Mouse (Mus musculus): ENCODE data around the gene Trim80. TPM values are rescaled to one million over a fixed set of nuclear protein-coding genes. Genes with fewer than 3 reads are reported as not detected.

The Trim80 gene
- polyA plus RNA-seq, 1 experiment: 4.7 TPM

DNA sequence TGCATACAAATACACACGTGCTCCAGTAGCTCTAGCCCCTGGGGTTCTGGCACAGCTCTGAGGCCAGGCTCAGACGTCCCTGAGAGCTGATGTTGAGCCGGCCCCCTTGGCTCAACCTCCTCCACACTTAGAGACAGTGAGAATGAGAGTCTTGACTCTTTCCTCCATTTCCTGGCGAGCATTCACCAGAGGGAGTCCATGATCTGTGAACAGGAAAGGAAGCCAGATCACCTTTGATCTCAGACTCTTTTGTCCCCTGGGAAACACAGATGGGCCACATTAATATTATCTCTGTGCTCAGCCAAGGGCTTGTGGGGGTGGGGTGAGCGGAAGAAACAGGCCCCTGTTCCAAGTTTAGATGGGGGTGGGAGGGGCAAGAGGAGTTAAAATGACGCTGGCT, 17.1 kb downstream of the Trim80 start:
- Histone ChIP-seq H3K27ac (ENCODE audit: insufficient read depth, low read depth, low read length) (peak overlapping the region; percentile 97), H3K4me3 (ENCODE audit: low read depth, low read length) (no peak overlapping the region), H3K27me3 (ENCODE audit: control insufficient read depth, insufficient read depth, low read length) (no peaks in the 10 kb centered on the region), H3K36me3 (ENCODE audit: control insufficient read depth, insufficient read depth, low read length) (no peaks in the 10 kb centered on the region), H3K4me1 (ENCODE audit: control insufficient read depth, insufficient read depth, insufficient read length, low read length) (peaks cover 35% of the 10 kb centered on the region)
- WGBS: 18% methylated on average over 6 of the region's 6 CpGs
- no peak for TF ChIP-seq POLR2A (IDR thresholded peaks at IDR 0.05; ENCODE audit: low read depth, low read length)
- TF ChIP-seq CTCF (IDR thresholded peaks at IDR 0.05; ENCODE audit: extremely low read depth, insufficient read length, insufficient replicate concordance, low read depth, low read length): no peak

- no peak for TF ChIP-seq POLR2A (IDR thresholded peaks at IDR 0.05; ENCODE audit: low read depth, low read length)
- TF ChIP-seq CTCF (IDR thresholded peaks at IDR 0.05; ENCODE audit: extremely low read depth, insufficient read length, insufficient replicate concordance, low read depth, low read length): no peak
- Histone ChIP-seq H3K36me3 (ENCODE audit: control insufficient read depth, insufficient read depth, low read length) (peaks cover 11% of the 10 kb centered on the region), H3K4me3 (ENCODE audit: low read depth, low read length) (no peak overlapping the region), H3K27me3 (ENCODE audit: control insufficient read depth, insufficient read depth, low read length) (no peaks in the 10 kb centered on the region), H3K27ac (ENCODE audit: insufficient read depth, low read depth, low read length) (no peak overlapping the region), H3K4me1 (ENCODE audit: control insufficient read depth, insufficient read depth, insufficient read length, low read length) (peaks cover 33% of the 10 kb centered on the region)
- WGBS: 78% methylated on average over 8 of the region's 8 CpGs
Measured at GRCm38 (mm10) chr11:115460976-115461375, 20.6 kb downstream of the Trim80 start.

DNA sequence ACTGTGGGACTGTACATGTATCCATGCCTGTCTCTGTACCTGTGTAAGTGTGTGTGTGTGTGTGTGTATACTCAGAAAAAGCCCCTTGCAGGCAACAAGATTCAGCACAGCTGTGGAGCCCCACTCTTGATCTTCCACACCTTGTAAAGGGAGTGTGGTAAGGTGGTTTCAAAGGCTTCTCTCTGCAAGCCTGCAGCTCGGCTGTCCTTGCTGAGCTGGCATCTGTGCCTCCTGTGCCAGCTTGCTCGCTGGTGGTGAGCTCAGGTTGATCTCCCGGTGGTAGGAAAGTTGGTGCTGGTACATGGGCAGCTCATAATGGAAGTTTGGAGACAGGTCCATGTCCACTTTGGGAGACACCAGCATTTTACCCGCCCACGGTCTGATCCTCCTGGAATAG, 21.5 kb downstream of the Trim80 start:
- Histone ChIP-seq H3K4me1 (ENCODE audit: control insufficient read depth, insufficient read depth, insufficient read length, low read length) (peaks cover 28% of the 10 kb centered on the region), H3K27me3 (ENCODE audit: control insufficient read depth, insufficient read depth, low read length) (no peaks in the 10 kb centered on the region), H3K36me3 (ENCODE audit: control insufficient read depth, insufficient read depth, low read length) (peaks cover 17% of the 10 kb centered on the region), H3K4me3 (ENCODE audit: low read depth, low read length) (peak overlapping the region; percentile 77), H3K27ac (ENCODE audit: insufficient read depth, low read depth, low read length) (peak overlapping the region; percentile 97)
- WGBS: 27% methylated on average over 5 of the region's 5 CpGs
- no peak for TF ChIP-seq POLR2A (IDR thresholded peaks at IDR 0.05; ENCODE audit: low read depth, low read length)
- no peak for TF ChIP-seq CTCF (IDR thresholded peaks at IDR 0.05; ENCODE audit: extremely low read depth, insufficient read length, insufficient replicate concordance, low read depth, low read length)

DNA sequence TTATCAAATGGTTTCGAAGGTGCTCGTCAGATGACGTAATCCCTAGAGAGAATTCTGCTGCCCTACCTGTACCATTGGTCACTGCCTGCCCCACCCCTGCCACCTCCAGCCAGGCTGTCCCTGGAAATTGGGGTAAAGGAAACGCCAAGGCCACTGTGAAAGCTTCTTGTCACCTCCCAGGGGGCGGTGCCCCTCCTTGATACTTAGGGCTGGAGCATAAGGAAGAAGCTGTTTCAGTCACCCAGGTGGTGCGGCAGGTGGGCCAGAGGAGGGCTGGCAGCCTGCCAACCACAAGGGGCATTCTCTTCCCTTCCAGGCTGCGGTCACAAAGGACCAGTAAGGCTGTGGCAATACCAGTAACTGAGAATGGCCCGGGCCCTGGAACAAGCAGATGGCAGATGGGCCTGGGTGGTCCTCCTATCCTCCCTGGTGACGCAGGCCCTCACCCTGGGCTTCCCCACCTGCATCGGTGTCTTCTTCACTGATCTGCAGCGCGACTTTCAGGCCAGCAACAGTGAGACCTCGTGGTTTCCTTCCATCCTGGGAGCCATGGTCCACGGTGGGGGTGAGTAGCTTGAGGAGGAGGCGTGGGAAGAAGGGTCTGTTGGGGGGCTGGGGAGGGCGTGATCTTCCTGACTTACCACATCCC, 22.0 kb downstream of the Trim80 start, which contains the start of gene Slc16a5:
Gene Slc16a5, plus strand, starts transcription at position 232 of the 649 bp plus-strand sequence.
- 26% methylated on average over 16 of the region's 16 CpGs for WGBS
- TF ChIP-seq CTCF (IDR thresholded peaks at IDR 0.05; ENCODE audit: extremely low read depth, insufficient read length, insufficient replicate concordance, low read depth, low read length): no peak
- peak; percentile 91 for TF ChIP-seq POLR2A (IDR thresholded peaks at IDR 0.05; ENCODE audit: low read depth, low read length)
- peak within 1 kb of the TSS; percentile 77 for H3K4me3 ChIP-seq (ENCODE audit: low read depth, low read length)
- peak within 1 kb of the TSS; percentile 97 for H3K27ac ChIP-seq (ENCODE audit: insufficient read depth, low read depth, low read length)
- no peaks in the 10 kb centered on the region for H3K27me3 ChIP-seq (ENCODE audit: control insufficient read depth, insufficient read depth, low read length)
- H3K4me1 ChIP-seq (ENCODE audit: control insufficient read depth, insufficient read depth, insufficient read length, low read length): peaks cover 23% of the 10 kb centered on the region
- H3K36me3 ChIP-seq (ENCODE audit: control insufficient read depth, insufficient read depth, low read length): peaks cover 20% of the 10 kb centered on the region

- WGBS: 20% methylated on average over 11 of the region's 11 CpGs
- no peaks in the 10 kb centered on the region for H3K27me3 ChIP-seq (ENCODE audit: control insufficient read depth, insufficient read depth, low read length)
- TF ChIP-seq POLR2A (IDR thresholded peaks at IDR 0.05; ENCODE audit: low read depth, low read length): peak; percentile 94
- TF ChIP-seq CTCF (IDR thresholded peaks at IDR 0.05; ENCODE audit: extremely low read depth, insufficient read length, insufficient replicate concordance, low read depth, low read length): no peak
- H3K4me3 ChIP-seq (ENCODE audit: low read depth, low read length): peak overlapping the region; percentile 77
- peak overlapping the region; percentile 97 for H3K27ac ChIP-seq (ENCODE audit: insufficient read depth, low read depth, low read length)
- peaks cover 16% of the 10 kb centered on the region for H3K4me1 ChIP-seq (ENCODE audit: control insufficient read depth, insufficient read depth, insufficient read length, low read length)
- peaks cover 23% of the 10 kb centered on the region for H3K36me3 ChIP-seq (ENCODE audit: control insufficient read depth, insufficient read depth, low read length)
Measured at GRCm38 (mm10) chr11:115463397-115463796, 23.1 kb downstream of the Trim80 start.

DNA sequence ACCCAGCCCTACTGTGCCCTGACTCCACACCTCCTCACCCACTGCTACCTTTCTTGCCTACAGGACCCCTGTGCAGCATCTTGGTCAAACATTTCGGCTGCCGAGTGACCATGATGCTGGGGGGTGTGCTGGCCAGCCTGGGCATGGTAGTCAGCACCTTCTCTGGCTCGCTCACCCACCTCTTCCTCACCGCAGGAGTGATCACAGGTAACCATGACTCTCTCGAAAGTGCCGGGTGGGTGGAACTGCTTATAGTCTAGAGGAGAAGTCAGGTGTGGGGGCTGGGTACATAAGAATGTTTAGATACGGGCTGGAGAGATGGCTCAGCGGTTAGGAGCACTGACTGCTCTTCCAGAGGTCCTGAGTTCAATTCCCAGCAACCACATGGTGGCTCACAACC, 24.5 kb downstream of the Trim80 start:
- Histone ChIP-seq H3K36me3 (ENCODE audit: control insufficient read depth, insufficient read depth, low read length) (peaks cover 36% of the 10 kb centered on the region), H3K27me3 (ENCODE audit: control insufficient read depth, insufficient read depth, low read length) (no peaks in the 10 kb centered on the region), H3K4me3 (ENCODE audit: low read depth, low read length) (peak overlapping the region; percentile 52), H3K4me1 (ENCODE audit: control insufficient read depth, insufficient read depth, insufficient read length, low read length) (peaks cover 10% of the 10 kb centered on the region), H3K27ac (ENCODE audit: insufficient read depth, low read depth, low read length) (no peak overlapping the region)
- 88% methylated on average over 8 of the region's 8 CpGs for WGBS
- TF ChIP-seq CTCF (IDR thresholded peaks at IDR 0.05; ENCODE audit: extremely low read depth, insufficient read length, insufficient replicate concordance, low read depth, low read length) (no peak), POLR2A (IDR thresholded peaks at IDR 0.05; ENCODE audit: low read depth, low read length) (no peak)

- 79% methylated on average over 4 of the region's 4 CpGs for WGBS
- Histone ChIP-seq H3K27ac (ENCODE audit: insufficient read depth, low read depth, low read length) (no peak overlapping the region), H3K36me3 (ENCODE audit: control insufficient read depth, insufficient read depth, low read length) (peaks cover 50% of the 10 kb centered on the region), H3K4me3 (ENCODE audit: low read depth, low read length) (no peak overlapping the region), H3K27me3 (ENCODE audit: control insufficient read depth, insufficient read depth, low read length) (no peaks in the 10 kb centered on the region), H3K4me1 (ENCODE audit: control insufficient read depth, insufficient read depth, insufficient read length, low read length) (peaks cover 8% of the 10 kb centered on the region; the same call in 1 of the 2 replicates)
- TF ChIP-seq POLR2A (IDR thresholded peaks at IDR 0.05; ENCODE audit: low read depth, low read length) (no peak), CTCF (IDR thresholded peaks at IDR 0.05; ENCODE audit: extremely low read depth, insufficient read length, insufficient replicate concordance, low read depth, low read length) (no peak)
Measured at GRCm38 (mm10) chr11:115467217-115467618, 26.9 kb downstream of the Trim80 start.

All from small intestine, adult 2 months (tissue).